Mouse (Mus musculus) kidney, postnatal 0 days (tissue): ENCODE data around the gene Lgr6. TPM values are rescaled to one million over a fixed set of nuclear protein-coding genes. Genes with fewer than 3 reads are reported as not detected.

Source experiments
- ATAC-seq: fragments of 200-750 bp; cut with Nextera tagmentation; replicated peaks from 2 replicates; pipeline ENCODE4 v1.8.0; 2017; ENCODE audit warnings: low read depth, moderate number of reproducible peaks, moderate TSS enrichment, moderate library complexity; ENCODE audit not compliant: low FRiP score
- DNase-seq: peaks from one replicate; pipeline ENCODE4 v3.0.0-alpha.2; 2016; ENCODE audit warnings: low spot score
- H3K27ac ChIP-seq: fragments of 300-500 bp; sonication (generic); 2 replicates; pipeline ENCODE4 v1.5.1; 2014; ENCODE audit warnings: mild to moderate bottlenecking
- H3K27me3 ChIP-seq: fragments of 300-500 bp; sonication (generic); 2 replicates; pipeline ENCODE4 v1.6.1; 2014; ENCODE audit warnings: low read length, mixed read lengths; ENCODE audit not compliant: insufficient read depth
- H3K36me3 ChIP-seq: fragments of 300-500 bp; sonication (generic); 2 replicates; pipeline ENCODE4 v1.6.1; 2014; ENCODE audit warnings: low read length, mixed read lengths; ENCODE audit not compliant: insufficient read depth
- H3K4me1 ChIP-seq: fragments of 300-500 bp; sonication (generic); replicated peaks from 2 replicates; pipeline ENCODE4 v1.6.1; 2014; ENCODE audit warnings: antibody characterized with exemption, low read length, mixed read lengths; ENCODE audit not compliant: insufficient read depth
- H3K4me2 ChIP-seq: fragments of 300-500 bp; sonication (generic); 2 replicates; pipeline ENCODE4 v1.6.1; 2014; ENCODE audit warnings: mild to moderate bottlenecking, low read length, moderate library complexity, mixed read lengths
- H3K4me3 ChIP-seq: fragments of 300-500 bp; sonication (generic); replicated peaks from 2 replicates; pipeline ENCODE4 v1.5.1; 2014; ENCODE audit warnings: low read depth, low read length
- H3K9ac ChIP-seq: fragments of 300-500 bp; sonication (generic); 2 replicates; pipeline ENCODE4 v1.6.1; 2014; ENCODE audit warnings: low read depth, low read length
- H3K9me3 ChIP-seq: fragments of 300-500 bp; sonication (generic); replicated peaks from 2 replicates; pipeline ENCODE4 v1.6.1; 2016; ENCODE audit warnings: low read length, inconsistent platforms, mixed read lengths
- CTCF ChIP-seq: IDR thresholded peaks from 2 replicates; pipeline ENCODE4 v1.5.1; 2016; ENCODE audit warnings: antibody characterized with exemption, low read depth, mild to moderate bottlenecking, moderate library complexity
- WGBS: fragments of 180-500 bp; shearing (Covaris S2); extraction: QIAGEN DNeasy Blood & Tissue Kit; methylation state at CpG from one replicate; pipeline ENCODE4 v1.1.7; 2014; 5-methylcytosine and 5-hydroxymethylcytosine counted together
- polyA plus RNA-seq: library from polyadenylated mRNA; unstranded; fragments of >200 nt; fragmentation: Nextera tagmentation; extraction: Ambion mirVana; gene quantifications from 2 replicates; pipeline ENCODE4 v1.2.1, GENCODE M21; 2015

The Lgr6 gene
- polyA plus RNA-seq, 1 experiment from 2014 or later = 0.83 TPM

DNA sequence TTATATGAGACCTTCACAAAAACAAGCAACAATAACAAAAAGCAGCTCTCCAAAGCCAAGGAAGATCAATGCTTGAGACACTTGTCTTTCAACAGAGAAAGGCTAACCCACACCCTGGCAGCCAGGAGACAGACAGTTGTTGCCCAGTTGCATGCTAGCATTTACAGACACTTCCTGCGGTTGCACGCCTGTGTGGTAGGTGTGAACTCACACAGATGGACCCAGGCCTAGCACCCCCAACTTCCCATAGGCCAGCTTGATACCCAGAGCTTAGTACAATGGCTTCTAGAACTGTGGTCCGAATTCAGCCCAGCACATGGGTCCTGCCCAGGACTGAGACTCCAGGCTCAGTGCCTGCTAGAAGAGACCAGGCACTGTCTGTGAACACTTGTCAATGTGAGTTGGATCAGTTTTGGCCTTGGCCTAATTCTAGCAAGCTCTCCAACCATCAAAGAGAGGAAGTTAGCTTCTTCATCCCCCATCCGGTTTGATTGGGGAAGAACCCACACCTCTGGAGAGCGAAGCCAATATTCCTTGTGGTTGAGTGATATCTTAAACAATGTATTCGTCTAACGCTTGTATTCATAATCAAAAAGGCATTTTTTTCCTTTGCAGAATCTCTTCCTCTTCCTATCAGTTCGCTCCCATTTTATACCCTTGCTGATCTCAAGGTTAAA is 30.2 kb upstream of the Lgr6 start:
- DNase-seq (no peak), ATAC-seq (no peak)
- Histone ChIP-seq H3K36me3 (no peaks in the 10 kb centered on the region), H3K4me2 (no peak overlapping the region), H3K4me3 (no peak overlapping the region), H3K9me3 (no peaks in the 10 kb centered on the region), H3K27me3 (no peaks in the 10 kb centered on the region), H3K4me1 (peaks cover 3% of the 10 kb centered on the region; the same call in 1 of the 2 replicates), H3K27ac (no peak overlapping the region), H3K9ac (no peak overlapping the region)
- WGBS = 89% methylated on average over 8 of the region's 8 CpGs
- no peak for TF ChIP-seq CTCF

GRCm38 (mm10) chr1:135133678-135134435 is 28.8 kb upstream of the Lgr6 start:
- H3K9me3 ChIP-seq = no peaks in the 10 kb centered on the region
- 80% methylated on average over 10 of the region's 10 CpGs for WGBS
- no peaks in the 10 kb centered on the region for H3K36me3 ChIP-seq
- no peak for DNase-seq
- H3K4me3 ChIP-seq = no peak overlapping the region
- no peaks in the 10 kb centered on the region for H3K27me3 ChIP-seq
- H3K9ac ChIP-seq = no peak overlapping the region
- peaks cover 3% of the 10 kb centered on the region; the same call in 1 of the 2 replicates for H3K4me1 ChIP-seq
- H3K27ac ChIP-seq = no peak overlapping the region
- no peak for TF ChIP-seq CTCF
- ATAC-seq = no peak
- H3K4me2 ChIP-seq = no peak overlapping the region

GRCm38 (mm10) chr1:135132893-135133369 is 27.9 kb upstream of the Lgr6 start:
- WGBS = 79% methylated on average over 9 of the region's 9 CpGs
- Histone ChIP-seq H3K4me3 (no peak overlapping the region), H3K36me3 (no peaks in the 10 kb centered on the region), H3K9ac (no peak overlapping the region), H3K9me3 (no peaks in the 10 kb centered on the region), H3K4me1 (peaks cover 5% of the 10 kb centered on the region; the same call in 1 of the 2 replicates), H3K27me3 (no peaks in the 10 kb centered on the region), H3K27ac (no peak overlapping the region), H3K4me2 (no peak overlapping the region)
- TF ChIP-seq CTCF = no peak
- ATAC-seq (no peak), DNase-seq (no peak)

DNA sequence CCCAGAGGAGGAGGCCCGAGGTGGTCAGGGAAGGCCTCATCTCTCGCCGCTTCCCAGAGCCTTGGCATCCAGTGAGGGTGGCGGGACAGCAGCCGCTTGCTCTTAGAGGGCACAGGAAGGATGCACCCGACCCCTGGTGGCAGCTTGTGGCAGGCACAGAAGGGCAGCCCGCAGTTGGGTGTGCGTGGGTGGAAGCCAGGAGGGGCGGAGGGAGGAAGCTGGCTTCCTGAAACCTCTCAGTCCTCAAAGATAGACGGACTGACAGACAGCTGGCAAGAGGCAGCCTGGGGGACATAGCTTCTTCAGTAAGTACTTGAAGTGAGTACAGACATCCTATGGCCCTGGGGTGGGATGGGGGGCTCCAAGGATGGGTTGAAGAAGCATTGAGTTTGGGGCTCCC is 27.4 kb upstream of the Lgr6 start, which contains the start of gene Ptpn7:
TSS of gene Ptpn7 (plus strand) at position 228 of the 400 bp plus-strand sequence.
- Histone ChIP-seq H3K9me3 (no peaks in the 10 kb centered on the region), H3K9ac (no peak within 1 kb of the TSS), H3K4me2 (no peak within 1 kb of the TSS), H3K27ac (no peak within 1 kb of the TSS), H3K36me3 (no peaks in the 10 kb centered on the region), H3K4me3 (no peak within 1 kb of the TSS), H3K27me3 (no peaks in the 10 kb centered on the region), H3K4me1 (peaks cover 7% of the 10 kb centered on the region; the same call in 1 of the 2 replicates)
- TF ChIP-seq CTCF = peak; percentile 87
- ATAC-seq = peak; percentile 64; the same call in 1 of the 2 replicates
- peak; percentile 86 for DNase-seq
- 21% methylated on average over 10 of the region's 10 CpGs for WGBS

DNA sequence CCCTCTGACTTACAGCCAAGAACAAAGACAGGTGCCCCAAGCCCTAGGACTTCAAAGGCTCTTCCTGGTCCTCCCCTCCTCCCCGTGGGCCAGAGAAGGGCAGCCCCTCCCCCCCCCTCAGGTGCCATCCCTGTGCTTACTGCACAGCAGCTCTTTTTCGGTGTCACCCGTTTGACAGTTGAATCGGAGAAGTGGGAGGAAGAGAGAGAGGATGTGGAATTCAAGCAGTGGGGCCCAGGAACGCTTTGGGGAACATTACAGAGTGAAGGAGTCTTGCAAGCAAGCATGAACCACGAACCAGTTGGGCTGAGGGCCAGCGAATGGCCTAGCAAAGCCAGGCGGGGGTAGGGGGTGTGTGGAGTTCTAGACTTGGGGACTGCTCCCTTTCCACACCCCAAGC is 26.5 kb upstream of the Lgr6 start:
- Histone ChIP-seq H3K4me2 (no peak overlapping the region), H3K4me1 (peaks cover 13% of the 10 kb centered on the region; the same call in 1 of the 2 replicates), H3K36me3 (no peaks in the 10 kb centered on the region), H3K27ac (no peak overlapping the region), H3K9ac (no peak overlapping the region), H3K4me3 (no peak overlapping the region), H3K27me3 (no peaks in the 10 kb centered on the region), H3K9me3 (no peaks in the 10 kb centered on the region)
- ATAC-seq (no peak), DNase-seq (no peak)
- WGBS = 33% methylated on average over 8 of the region's 8 CpGs
- TF ChIP-seq CTCF = no peak

GRCm38 (mm10) chr1:135131034-135131433 is 26.0 kb upstream of the Lgr6 start:
- DNase-seq = peak; percentile 63
- Histone ChIP-seq H3K36me3 (no peaks in the 10 kb centered on the region), H3K4me3 (no peak overlapping the region), H3K27ac (no peak overlapping the region), H3K9me3 (no peaks in the 10 kb centered on the region), H3K9ac (no peak overlapping the region), H3K27me3 (no peaks in the 10 kb centered on the region), H3K4me1 (peaks cover 17% of the 10 kb centered on the region; the same call in 1 of the 2 replicates), H3K4me2 (no peak overlapping the region)
- no peak for TF ChIP-seq CTCF
- WGBS = 24% methylated on average over 6 of the region's 6 CpGs
- ATAC-seq = no peak
